Mouse (Mus musculus): ENCODE measurements around the gene Ano7.

The Ano7 gene

DNA sequence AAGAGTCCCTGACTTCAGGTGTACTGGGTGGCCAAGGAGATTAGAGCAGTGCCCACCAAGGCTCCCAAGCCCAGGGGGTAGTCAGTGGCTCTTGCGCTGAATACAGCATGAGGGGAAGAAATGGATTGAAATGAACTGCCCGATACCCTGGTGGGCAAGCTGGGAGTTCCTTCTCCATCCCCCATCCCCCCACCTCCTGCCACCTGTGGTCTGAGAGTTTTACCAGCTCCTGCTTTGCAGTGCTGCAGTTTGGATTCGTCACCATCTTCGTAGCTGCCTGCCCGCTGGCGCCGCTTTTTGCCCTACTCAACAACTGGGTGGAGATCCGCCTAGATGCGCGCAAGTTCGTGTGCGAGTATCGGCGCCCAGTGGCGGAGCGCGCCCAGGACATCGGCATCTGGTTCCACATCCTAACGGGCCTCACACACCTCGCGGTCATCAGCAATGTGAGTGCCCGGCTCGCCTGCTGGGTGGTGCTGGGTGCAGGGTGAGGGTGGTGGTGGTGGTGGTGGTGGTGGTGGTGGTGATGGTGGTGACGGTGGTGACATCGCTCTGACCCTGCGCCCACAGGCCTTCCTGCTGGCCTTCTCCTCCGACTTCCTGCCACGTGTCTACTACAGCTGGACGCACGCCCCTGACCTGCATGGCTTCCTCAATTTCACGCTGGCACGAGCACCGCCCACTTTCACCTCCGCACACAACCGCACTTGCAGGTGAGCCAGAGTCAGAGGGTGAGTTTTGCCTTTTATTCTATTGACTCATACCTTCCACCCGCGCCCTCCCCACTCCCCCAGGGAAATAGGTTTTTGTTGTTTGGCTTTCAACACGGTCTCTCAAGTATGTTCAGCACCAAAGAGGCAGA is 27.7 kb downstream of the Ano7 start:
- no peak for TF ChIP-seq GATA4 (IDR thresholded peaks at IDR 0.05; ENCODE audit: insufficient replicate concordance, low read length)

DNA sequence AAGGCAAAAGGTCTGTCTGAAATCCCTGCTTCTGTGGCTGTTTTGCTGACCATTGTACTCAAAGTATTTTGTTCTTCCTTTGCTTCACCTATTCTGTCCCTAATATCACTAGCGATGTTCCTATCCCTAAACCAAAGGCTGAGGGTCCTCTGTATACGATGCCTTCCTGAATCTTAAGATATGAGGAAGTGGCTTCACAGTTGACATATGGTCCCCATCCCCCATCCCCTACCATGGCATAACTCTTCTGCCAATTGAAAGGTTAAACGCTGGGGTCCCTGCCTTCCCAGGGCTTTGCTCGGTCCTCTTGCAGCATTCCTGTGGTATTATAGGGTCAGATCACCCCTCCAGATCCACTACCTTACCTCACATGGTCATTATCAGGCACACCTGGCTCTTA is 29.7 kb downstream of the Ano7 start:
- TF ChIP-seq GATA4 (IDR thresholded peaks at IDR 0.05; ENCODE audit: insufficient replicate concordance, low read length): no peak

DNA sequence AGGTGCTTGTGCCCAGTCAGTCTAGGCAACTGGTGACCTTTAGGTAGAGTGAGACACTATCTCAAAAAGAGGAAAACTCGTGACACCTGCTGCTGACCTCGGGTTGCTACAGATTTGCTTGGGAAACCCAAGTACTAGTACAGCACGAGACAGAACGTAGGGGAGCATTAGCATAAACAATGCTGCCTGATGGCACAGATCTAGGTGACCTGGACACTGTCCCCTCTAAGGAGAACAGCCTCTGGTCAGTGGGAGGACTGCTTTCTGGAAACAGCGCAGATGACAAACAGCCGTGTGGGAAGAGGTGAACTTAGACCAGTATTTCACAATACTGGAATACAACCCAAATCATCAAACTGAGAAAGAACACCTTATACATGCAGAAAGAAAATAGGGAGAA is 58.4 kb downstream of the Ano7 start:
- no peak for TF ChIP-seq GATA4 (IDR thresholded peaks at IDR 0.05; ENCODE audit: insufficient replicate concordance, low read length)

DNA sequence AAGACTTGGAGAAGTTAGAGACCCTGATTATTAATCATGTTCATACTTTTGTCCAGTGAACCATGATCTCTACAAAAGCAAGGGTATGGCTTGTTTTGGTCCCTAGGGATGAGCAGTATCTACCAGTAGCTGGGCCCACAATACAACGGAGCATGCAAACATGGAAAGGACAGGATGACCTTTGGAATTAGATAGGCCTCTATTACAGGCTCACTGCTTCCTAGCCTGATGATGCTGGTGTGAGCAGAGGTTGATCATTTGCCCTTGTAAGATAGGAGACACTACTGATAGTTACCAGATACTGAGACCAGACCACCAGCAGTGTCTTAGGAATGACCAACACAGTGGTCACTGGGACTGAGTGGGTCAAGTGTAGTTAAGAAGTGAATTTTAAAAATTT is 65.6 kb downstream of the Ano7 start:
- TF ChIP-seq GATA4 (IDR thresholded peaks at IDR 0.05; ENCODE audit: insufficient replicate concordance, low read length): no peak

DNA sequence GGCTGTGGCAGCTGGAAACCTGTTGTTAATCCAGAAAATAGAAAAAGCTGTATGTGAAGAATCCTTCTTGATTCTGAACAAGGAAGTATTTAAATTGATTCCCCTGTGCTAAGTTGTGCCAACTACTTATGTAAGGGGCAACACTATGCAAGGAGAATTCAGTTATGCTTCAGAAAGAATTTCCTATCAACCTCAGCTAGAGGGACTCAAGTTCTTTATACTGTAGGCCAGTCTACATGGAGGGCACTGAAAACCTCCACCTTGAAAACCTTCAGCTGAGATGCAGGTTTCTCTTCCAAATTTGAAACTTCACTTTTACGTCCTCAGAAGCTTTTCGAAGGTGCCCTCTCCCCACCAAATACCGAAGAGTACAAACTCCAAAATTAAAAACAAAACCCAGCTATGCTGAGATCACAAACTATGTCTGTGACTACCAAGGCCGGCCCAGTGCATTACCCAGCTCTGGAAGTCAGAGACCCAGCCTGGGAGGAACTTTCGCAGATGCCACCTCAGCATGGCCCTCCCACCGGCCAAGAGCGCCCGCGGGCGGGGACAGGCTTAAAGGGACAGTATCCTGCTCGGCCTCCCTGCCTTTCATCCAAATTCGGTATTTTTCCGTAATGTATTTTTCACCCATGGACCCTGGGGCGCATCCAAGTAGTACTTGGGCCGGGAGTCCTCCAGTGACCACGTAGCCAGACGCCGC is 70.8 kb downstream of the Ano7 start:
- TF ChIP-seq GATA4 (IDR thresholded peaks at IDR 0.05; ENCODE audit: insufficient replicate concordance, low read length): no peak

DNA sequence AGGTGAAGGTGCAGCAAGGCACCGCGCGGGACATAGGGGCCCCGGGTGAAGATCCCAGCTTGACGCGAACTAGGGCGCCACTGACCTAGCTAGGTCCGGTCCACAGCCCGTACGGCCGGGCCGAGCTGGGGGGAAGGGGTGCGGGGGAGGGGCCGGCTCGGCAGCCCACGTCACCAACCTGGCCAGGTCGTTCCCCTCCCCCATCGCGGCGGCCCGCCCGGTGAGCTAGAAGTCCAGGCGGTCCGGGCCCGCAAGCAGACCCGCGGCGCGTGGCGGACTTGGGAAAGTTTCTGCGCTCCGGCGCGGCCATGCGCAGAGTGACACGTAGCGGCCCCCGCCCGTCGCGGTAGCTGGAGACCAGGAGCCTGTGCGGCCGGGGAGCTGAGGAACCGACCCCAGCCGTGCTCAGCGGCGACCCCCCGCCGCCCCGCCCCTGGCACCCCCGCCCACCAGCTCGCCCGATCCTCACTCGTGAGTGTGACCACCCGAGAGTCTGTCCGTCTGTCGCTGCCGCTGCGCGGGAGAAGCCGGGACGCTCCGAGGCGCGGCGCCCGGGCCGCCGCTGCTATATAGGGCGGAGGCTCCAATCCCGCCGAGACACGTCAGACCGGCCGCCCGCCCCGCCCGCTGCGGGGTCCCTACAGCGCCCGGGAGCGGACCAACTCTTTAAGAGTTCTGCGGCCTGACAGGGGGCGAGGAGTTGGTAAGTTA is 71.5 kb downstream of the Ano7 start:
- TF ChIP-seq GATA4 (IDR thresholded peaks at IDR 0.05; ENCODE audit: insufficient replicate concordance, low read length): no peak

DNA sequence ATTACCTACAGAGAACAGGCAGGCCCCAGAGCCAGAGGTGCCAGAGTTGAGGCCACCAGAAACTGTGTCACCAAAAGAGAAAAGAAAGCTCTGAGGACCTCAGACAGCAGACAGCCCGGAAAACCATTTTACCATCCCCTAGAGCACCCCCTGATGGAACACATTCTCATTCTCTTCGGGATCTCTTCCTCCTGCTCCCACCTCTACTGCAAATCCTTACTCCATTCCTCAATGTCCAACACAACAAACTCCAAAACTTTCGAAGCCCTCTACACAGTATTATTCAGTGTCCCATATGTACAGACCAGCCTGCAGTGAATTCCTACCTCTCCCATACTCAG is 72.1 kb downstream of the Ano7 start:
- no peak for TF ChIP-seq GATA4 (IDR thresholded peaks at IDR 0.05; ENCODE audit: insufficient replicate concordance, low read length)

DNA sequence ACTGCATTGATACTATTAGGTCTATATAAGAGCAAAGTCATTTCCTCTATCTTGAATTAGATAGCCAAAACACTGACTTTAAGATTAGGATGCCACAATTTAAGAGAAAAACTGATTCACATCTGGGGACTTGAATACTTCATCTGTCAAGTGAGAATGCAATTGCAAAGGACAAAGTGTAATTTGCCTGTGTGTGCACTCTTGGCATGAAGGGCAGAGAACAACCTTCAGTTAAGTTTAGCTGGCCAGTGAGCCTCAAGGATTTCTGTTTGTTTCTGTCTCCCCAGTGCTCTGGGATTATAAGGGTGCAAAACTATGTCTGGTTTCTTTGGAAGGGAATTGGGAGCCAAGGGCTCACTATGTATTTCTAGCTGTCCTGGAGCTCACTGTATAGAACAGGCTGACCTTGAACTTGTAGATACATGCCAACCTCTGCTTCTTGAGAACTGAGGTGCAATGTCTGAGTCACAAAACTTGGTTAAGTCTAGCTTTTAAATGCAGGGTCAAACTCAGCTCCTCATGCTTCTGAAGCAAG is 80.1 kb downstream of the Ano7 start:
- TF ChIP-seq GATA4 (IDR thresholded peaks at IDR 0.05; ENCODE audit: insufficient replicate concordance, low read length): no peak
